Mouse (Mus musculus): ENCODE measurements around the gene Relb.

Relb gene

GRCm38 (mm10) chr7:19629361-19629734 lies at the start of gene Relb:
Gene Relb (minus strand): TSS chr7:19629438.
- peak; percentile 93 for DNase-seq (ENCODE audit: extremely low spot score)

DNA sequence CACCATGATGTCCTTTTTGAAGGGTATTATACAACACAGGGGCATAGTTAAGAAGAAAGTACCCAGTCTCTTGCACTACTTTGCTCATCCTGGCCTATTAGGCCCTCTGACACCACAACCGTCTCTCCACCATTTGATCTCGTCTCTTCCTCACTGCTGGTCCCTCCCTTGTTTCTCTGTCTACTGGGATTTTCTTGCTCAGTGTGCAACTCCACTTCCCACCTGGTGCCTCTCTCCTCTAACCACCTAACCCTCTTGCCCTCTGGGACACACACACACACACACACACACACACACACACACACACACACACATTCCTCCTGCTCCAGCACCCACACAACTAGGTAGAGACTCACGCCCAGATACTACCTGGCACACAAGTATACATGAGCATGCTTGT lies 49.7 kb upstream of the Relb start:
- no peak for DNase-seq (ENCODE audit: extremely low spot score)

GRCm38 (mm10) chr7:19677872-19678271 lies 48.6 kb upstream of the Relb start, which contains the start of gene Apoc2:
Gene Apoc2 (minus strand): TSS chr7:19677941.
- no peak for DNase-seq (ENCODE audit: extremely low spot score)

DNA sequence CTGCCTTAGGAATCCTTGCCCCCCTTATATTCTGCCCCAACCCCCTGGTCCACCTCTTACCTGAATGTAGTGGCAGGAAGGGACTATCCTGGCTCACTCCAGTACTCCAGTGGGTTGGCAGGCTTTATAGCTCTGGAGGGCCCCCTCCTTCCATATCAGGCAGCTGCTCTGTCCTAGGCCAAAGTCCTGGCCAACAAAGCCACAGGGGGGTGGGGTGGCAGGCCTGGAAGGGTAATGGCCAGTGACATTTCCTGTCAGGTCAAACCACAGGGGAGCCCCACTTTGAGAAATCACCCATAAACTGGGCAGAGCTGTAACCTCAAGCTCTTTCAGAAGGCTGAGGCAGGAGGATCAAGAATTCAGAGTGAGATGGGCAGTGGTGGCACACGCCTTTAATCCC lies 47.4 kb upstream of the Relb start:
- DNase-seq (ENCODE audit: extremely low spot score), result no peak

GRCm38 (mm10) chr7:19675824-19676223 lies 46.6 kb upstream of the Relb start:
- DNase-seq (ENCODE audit: extremely low spot score), result no peak

GRCm38 (mm10) chr7:19673083-19673699 lies 44.0 kb upstream of the Relb start:
- no peak for DNase-seq (ENCODE audit: extremely low spot score)

GRCm38 (mm10) chr7:19671511-19671910 lies 42.3 kb upstream of the Relb start:
- no peak for DNase-seq (ENCODE audit: extremely low spot score)

GRCm38 (mm10) chr7:19668947-19669721 lies 39.9 kb upstream of the Relb start:
- peak; percentile 85 for DNase-seq (ENCODE audit: extremely low spot score)

DNA sequence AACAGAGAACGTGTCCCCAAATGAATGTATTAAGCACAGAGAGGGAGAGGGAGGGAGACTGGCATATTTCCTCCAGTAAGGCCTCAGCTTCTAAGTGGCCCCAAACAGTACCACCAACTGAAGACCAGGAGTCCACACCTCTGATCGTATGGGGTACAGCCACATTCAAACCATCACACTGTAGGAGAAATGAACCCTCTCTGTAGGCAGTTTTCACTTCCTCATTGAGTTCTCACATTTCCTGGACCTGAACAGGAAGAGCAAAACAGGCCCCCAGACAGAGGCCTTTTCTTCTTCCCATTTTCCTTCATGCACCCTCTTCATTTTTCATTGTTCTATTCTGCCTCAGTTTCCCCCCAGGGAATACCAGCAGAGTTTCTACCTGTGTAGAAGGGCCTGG lies 38.2 kb upstream of the Relb start:
- no peak for DNase-seq (ENCODE audit: extremely low spot score)

DNA sequence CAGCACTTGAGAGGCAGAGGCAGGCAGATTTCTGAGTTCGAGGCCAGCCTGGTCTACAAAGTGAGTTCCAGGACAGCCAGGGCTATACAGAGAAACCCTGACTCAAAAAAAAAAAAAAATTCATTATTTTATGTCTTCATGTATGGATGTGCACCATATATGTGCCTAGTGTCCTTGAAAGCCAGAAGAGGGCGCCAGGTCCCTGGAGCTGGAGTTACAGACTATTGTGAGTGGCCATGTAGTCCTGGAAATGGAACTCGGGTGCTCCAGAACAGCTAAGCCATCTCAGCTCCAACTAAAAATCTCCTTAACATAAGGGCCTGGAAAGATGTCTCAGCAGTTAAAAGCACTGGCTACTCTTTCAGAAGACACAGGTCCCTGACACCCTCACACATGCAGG lies 37.5 kb upstream of the Relb start:
- DNase-seq (ENCODE audit: extremely low spot score), result no peak

GRCm38 (mm10) chr7:19664955-19665841 lies 36.0 kb upstream of the Relb start, which contains the start of gene Clptm1:
Gene Clptm1 (minus strand): TSS chr7:19665033.
- DNase-seq (ENCODE audit: extremely low spot score), result peak; percentile 98

DNA sequence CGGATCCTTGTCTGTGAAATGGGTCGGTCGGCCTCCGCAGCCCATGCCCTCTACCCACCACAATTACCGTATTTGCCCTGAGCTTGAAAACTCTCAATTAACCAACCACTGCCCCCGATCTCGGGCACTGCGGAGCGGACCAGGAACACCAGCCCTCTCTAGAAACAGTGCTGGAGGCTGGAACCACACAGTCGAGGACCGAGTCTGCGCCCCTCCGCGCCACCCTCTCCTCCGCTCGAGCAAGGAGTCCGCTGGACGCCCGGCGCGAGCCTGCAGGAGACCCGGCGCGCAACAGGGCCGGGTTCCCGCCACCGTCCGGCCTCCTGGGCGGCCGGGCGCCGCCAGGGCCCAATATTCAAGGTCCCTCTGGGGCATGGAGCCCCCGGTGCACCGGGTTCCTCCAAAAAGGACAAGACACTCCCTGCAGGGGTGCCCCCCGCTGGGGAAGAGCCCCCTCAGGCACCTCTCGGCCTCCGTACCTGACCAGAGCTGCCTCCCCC lies 35.3 kb upstream of the Relb start:
- no peak for DNase-seq (ENCODE audit: extremely low spot score)

DNA sequence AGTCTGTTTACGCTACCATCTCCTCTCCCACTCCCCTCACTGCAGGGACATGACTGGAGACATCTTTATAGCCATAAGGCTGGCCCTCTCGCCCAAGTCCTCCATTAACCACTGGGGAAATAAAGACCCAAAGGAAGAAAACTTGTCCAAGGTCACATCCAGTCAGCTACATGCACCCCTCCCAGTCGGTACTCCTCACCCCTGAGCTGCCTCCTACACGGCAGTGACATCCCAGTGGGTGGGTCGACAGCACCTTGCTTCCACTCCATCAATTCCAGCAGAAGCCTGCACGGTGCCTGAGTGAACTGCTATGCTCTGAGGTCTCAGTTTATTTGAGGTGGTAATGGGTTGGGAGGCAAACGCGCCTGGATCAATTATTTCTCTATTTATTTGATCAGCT lies 34.7 kb upstream of the Relb start:
- DNase-seq (ENCODE audit: extremely low spot score), result no peak

DNA sequence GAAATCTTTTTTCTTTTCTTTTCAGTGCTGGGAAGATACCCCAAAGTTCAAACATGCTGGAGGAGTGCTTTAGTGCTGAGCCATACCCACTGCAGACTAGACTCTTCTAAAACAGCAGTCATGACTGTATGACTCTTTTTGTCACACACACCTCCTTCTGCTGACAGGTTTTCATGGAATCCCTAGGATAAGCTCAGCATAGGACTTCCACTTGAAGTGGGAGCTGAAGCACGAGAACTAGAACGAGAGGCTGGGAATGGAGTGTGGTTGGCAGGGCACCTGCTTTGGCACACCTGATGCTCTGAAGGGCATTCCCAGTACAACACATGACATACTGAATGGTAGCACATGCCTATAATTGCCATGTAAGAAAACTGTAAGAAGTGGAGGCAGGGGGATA lies 23.4 kb upstream of the Relb start:
- no peak for DNase-seq (ENCODE audit: extremely low spot score)

DNA sequence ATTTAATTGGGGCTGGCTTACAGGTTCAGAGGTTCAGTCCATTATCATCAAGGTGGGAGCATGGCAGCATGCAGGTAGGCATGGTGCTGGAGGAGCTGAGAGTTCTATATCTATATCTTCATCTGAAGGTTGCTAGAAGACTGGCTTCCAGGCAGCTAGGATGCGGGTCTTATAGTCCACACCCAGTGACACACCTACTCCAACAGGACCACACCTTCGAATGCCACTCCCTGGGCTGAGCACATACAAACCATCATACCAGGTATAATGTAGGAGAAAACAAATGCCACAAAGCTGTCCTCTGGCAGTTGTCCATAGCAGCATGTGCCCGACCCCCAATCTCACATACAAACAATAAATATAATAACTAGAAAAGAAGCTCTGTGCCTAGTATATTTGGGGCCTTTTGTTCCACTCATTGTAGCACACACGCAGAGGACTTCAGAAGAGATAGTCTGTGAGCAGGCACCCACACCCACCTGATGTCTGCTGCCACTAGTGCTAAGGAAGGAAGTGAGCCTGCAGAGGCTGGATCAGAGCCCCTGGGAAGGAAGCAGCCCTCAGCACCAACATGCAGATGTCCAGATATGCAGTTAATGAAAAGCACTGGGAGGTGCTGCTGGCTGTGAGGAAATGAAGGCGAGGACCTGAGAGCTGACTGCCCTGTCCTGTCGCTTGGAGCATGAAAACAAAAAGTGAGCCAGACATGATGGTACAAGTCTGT lies 22.0 kb upstream of the Relb start:
- no peak for DNase-seq (ENCODE audit: extremely low spot score)

DNA sequence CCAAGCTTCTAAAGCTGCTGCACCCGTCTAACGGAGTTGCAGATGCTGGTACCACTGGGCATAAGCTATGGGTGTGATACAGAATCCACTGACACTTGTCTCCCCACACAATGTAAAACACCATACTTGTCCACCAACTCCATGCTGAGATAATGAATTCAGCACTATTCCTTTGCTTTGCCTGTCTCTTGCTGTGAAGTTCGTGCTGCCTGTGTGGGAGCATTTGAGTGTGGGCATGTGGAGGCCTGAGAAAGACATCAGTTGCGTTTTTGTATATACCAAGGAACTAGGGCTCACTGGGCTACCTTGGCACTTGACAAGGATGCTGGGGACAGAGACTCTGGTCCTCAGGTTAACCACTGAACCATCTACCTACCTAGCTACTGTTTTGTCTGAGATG lies 12.0 kb upstream of the Relb start:
- DNase-seq (ENCODE audit: extremely low spot score), result no peak

- no peak for DNase-seq (ENCODE audit: extremely low spot score)
Measured at GRCm38 (mm10) chr7:19635074-19635827, 6.0 kb upstream of the Relb start.

DNA sequence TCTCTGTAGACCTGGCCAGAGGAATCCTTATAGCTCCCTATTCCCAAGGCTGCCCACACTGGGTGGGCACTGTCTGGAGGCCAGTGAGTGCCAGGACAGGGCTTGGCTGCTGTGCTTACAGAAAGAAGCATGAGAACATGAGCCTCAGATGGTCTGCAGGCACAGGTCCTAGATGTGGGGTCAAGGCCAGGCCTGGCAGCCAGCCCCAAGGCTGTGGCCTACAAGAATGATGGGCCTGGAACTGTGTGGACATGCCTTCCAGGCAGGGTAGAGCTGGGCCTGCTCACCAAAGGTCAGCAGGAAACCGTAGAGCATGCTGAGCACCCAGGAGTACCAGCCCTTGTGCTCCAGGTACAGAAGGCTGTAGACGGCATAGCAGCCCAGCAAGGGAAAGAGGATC lies 5.4 kb upstream of the Relb start:
- DNase-seq (ENCODE audit: extremely low spot score), result no peak

GRCm38 (mm10) chr7:19633855-19634254 lies 4.6 kb upstream of the Relb start:
- DNase-seq (ENCODE audit: extremely low spot score), result no peak

- DNase-seq (ENCODE audit: extremely low spot score), result no peak
Measured at GRCm38 (mm10) chr7:19633197-19633596, 4.0 kb upstream of the Relb start.

DNA sequence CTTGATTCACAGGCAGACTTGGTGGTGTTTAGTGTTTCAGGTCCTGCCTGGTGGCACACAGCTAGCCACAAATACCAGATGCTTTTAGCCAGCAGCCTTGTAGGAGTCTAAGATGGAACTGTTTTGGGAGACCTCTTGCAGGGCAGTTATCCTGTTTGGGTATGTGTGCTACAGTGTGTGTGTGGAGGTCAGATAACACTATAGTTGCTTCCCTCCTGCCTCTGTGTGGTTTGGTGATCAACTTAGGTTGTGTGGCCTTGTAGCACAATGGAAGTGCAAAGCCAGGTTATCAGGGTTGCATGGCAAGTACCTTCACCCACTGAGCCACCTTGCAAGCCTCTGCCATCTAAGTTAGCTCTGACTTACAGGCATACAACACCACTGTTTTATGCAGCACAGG lies 3.5 kb upstream of the Relb start:
- no peak for DNase-seq (ENCODE audit: extremely low spot score)
